Mouse (Mus musculus) hindbrain, embryonic 10.5 days (tissue): ENCODE measurements around the gene Capzb. TPM values are rescaled to one million over a fixed set of nuclear protein-coding genes. Genes with fewer than 3 reads are reported as not detected.

Source experiments
- DNase-seq: peaks from one replicate; pipeline ENCODE4 v3.0.0-alpha.2; 2017; ENCODE audit warnings: low spot score
- H3K27ac ChIP-seq: fragments of 300-500 bp; sonication (generic); 2 replicates; pipeline ENCODE4 v1.5.1; 2016; ENCODE audit warnings: mild to moderate bottlenecking, moderate library complexity
- H3K27me3 ChIP-seq: fragments of 300-500 bp; sonication (generic); 2 replicates; pipeline ENCODE4 v1.6.1; 2016; ENCODE audit warnings: mild to moderate bottlenecking; ENCODE audit not compliant: poor library complexity, insufficient read depth, severe bottlenecking
- H3K36me3 ChIP-seq: fragments of 300-500 bp; sonication (generic); 2 replicates; pipeline ENCODE4 v1.6.1; 2016; ENCODE audit warnings: mild to moderate bottlenecking, moderate library complexity
- H3K4me1 ChIP-seq: fragments of 300-500 bp; sonication (generic); replicated peaks from 2 replicates; pipeline ENCODE4 v1.6.1; 2016; ENCODE audit warnings: mild to moderate bottlenecking
- H3K4me3 ChIP-seq: fragments of 300-500 bp; sonication (generic); 2 replicates; pipeline ENCODE4 v1.5.1; 2016; ENCODE audit warnings: mild to moderate bottlenecking, moderate library complexity
- H3K9me3 ChIP-seq: fragments of 300-500 bp; sonication (generic); 2 replicates; pipeline ENCODE4 v1.6.1; 2016; ENCODE audit warnings: mild to moderate bottlenecking, moderate library complexity
- WGBS: fragments of 180-500 bp; shearing (Covaris S2); methylation state at CpG from one replicate; pipeline ENCODE4 v1.1.7; 2016; 5-methylcytosine and 5-hydroxymethylcytosine counted together
- polyA plus RNA-seq: library from polyadenylated mRNA; unstranded; fragments of >200 nt; fragmentation: Nextera tagmentation; extraction: Ambion mirVana; gene quantifications from 2 replicates; pipeline ENCODE4 v1.2.1, GENCODE M21; 2016

Gene Capzb
- polyA plus RNA-seq, 1 experiment from 2014 or later: 370 TPM

GRCm38 (mm10) chr4:139203381-139203780 lies 10.7 kb downstream of the Capzb start:
- no peaks in the 10 kb centered on the region for H3K9me3 ChIP-seq
- H3K36me3 ChIP-seq: peaks cover 55% of the 10 kb centered on the region
- H3K27ac ChIP-seq: no peak overlapping the region
- 74% methylated on average over 2 of the region's 2 CpGs for WGBS
- H3K4me3 ChIP-seq: no peak overlapping the region
- H3K27me3 ChIP-seq: no peaks in the 10 kb centered on the region
- DNase-seq: no peak
- H3K4me1 ChIP-seq: peaks cover 38% of the 10 kb centered on the region

- Histone ChIP-seq H3K4me3 (no peak overlapping the region), H3K27ac (no peak overlapping the region)
Measured at GRCm38 (mm10) chr4:139205842-139206241, 13.1 kb downstream of the Capzb start.

GRCm38 (mm10) chr4:139206353-139207045 lies 13.8 kb downstream of the Capzb start:
- Histone ChIP-seq H3K27me3 (no peaks in the 10 kb centered on the region), H3K4me1 (peaks cover 52% of the 10 kb centered on the region), H3K36me3 (peaks cover 36% of the 10 kb centered on the region), H3K27ac (no peak overlapping the region), H3K4me3 (no peak overlapping the region), H3K9me3 (no peaks in the 10 kb centered on the region)
- DNase-seq: no peak
- 88% methylated on average over 8 of the region's 8 CpGs for WGBS

More at GRCm38 (mm10) chr4:139205842-139206241, 13.1 kb downstream of the Capzb start:
- Histone ChIP-seq H3K4me1 (peaks cover 52% of the 10 kb centered on the region), H3K36me3 (peaks cover 43% of the 10 kb centered on the region), H3K9me3 (no peaks in the 10 kb centered on the region), H3K27me3 (no peaks in the 10 kb centered on the region)
- WGBS: 61% methylated on average over 5 of the region's 5 CpGs
- peak; percentile 27 for DNase-seq

- Histone ChIP-seq H3K27me3 (no peaks in the 10 kb centered on the region), H3K9me3 (no peaks in the 10 kb centered on the region), H3K36me3 (peaks cover 31% of the 10 kb centered on the region), H3K4me3 (no peak overlapping the region), H3K27ac (no peak overlapping the region), H3K4me1 (peaks cover 58% of the 10 kb centered on the region)
- WGBS: 72% methylated on average over 9 of the region's 9 CpGs
- no peak for DNase-seq
Measured at GRCm38 (mm10) chr4:139208236-139209129, 15.8 kb downstream of the Capzb start.

- Histone ChIP-seq H3K9me3 (no peaks in the 10 kb centered on the region), H3K27ac (no peak overlapping the region), H3K36me3 (peaks cover 36% of the 10 kb centered on the region), H3K4me3 (no peak overlapping the region), H3K27me3 (no peaks in the 10 kb centered on the region), H3K4me1 (peaks cover 62% of the 10 kb centered on the region)
- 81% methylated on average over 5 of the region's 5 CpGs for WGBS
- no peak for DNase-seq
Measured at GRCm38 (mm10) chr4:139209130-139209840, 16.6 kb downstream of the Capzb start.

- Histone ChIP-seq H3K4me3 (no peak overlapping the region), H3K27me3 (no peaks in the 10 kb centered on the region), H3K36me3 (peaks cover 32% of the 10 kb centered on the region), H3K27ac (no peak overlapping the region), H3K9me3 (no peaks in the 10 kb centered on the region), H3K4me1 (peaks cover 75% of the 10 kb centered on the region)
- DNase-seq: no peak
- 63% methylated on average over 17 of the region's 17 CpGs for WGBS
Measured at GRCm38 (mm10) chr4:139211975-139212831, 19.5 kb downstream of the Capzb start.

- H3K4me1 ChIP-seq: peaks cover 73% of the 10 kb centered on the region
- H3K36me3 ChIP-seq: peaks cover 31% of the 10 kb centered on the region
Measured at GRCm38 (mm10) chr4:139213086-139213485, 20.4 kb downstream of the Capzb start.

GRCm38 (mm10) chr4:139213935-139214371 lies 21.3 kb downstream of the Capzb start:
- Histone ChIP-seq H3K4me1 (peaks cover 73% of the 10 kb centered on the region), H3K27ac (no peak overlapping the region)
- 70% methylated on average over 11 of the region's 11 CpGs for WGBS

More at GRCm38 (mm10) chr4:139213086-139213485, 20.4 kb downstream of the Capzb start:
- WGBS: 89% methylated on average over 10 of the region's 10 CpGs
- Histone ChIP-seq H3K4me3 (no peak overlapping the region), H3K9me3 (no peaks in the 10 kb centered on the region), H3K27ac (no peak overlapping the region), H3K27me3 (no peaks in the 10 kb centered on the region)
- DNase-seq: no peak

GRCm38 (mm10) chr4:139216566-139216965 lies 23.9 kb downstream of the Capzb start:
- 80% methylated on average over 9 of the region's 9 CpGs for WGBS
- H3K36me3 ChIP-seq: peaks cover 32% of the 10 kb centered on the region
- H3K27me3 ChIP-seq: no peaks in the 10 kb centered on the region
- H3K9me3 ChIP-seq: no peaks in the 10 kb centered on the region
- DNase-seq: no peak
- H3K4me1 ChIP-seq: peaks cover 77% of the 10 kb centered on the region
- no peak overlapping the region for H3K27ac ChIP-seq
- no peak overlapping the region for H3K4me3 ChIP-seq

More at GRCm38 (mm10) chr4:139213935-139214371, 21.3 kb downstream of the Capzb start:
- H3K4me3 ChIP-seq: no peak overlapping the region
- no peaks in the 10 kb centered on the region for H3K27me3 ChIP-seq
- peaks cover 31% of the 10 kb centered on the region for H3K36me3 ChIP-seq
- no peak for DNase-seq
- no peaks in the 10 kb centered on the region for H3K9me3 ChIP-seq

- WGBS: 70% methylated on average over 3 of the region's 3 CpGs
- Histone ChIP-seq H3K27me3 (no peaks in the 10 kb centered on the region), H3K4me3 (no peak overlapping the region), H3K36me3 (peaks cover 29% of the 10 kb centered on the region), H3K9me3 (no peaks in the 10 kb centered on the region), H3K4me1 (peaks cover 62% of the 10 kb centered on the region), H3K27ac (no peak overlapping the region)
- no peak for DNase-seq
Measured at GRCm38 (mm10) chr4:139218539-139218938, 25.8 kb downstream of the Capzb start.

- peaks cover 22% of the 10 kb centered on the region for H3K36me3 ChIP-seq
- WGBS: 32% methylated on average over 4 of the region's 4 CpGs
- H3K27me3 ChIP-seq: no peaks in the 10 kb centered on the region
- H3K4me1 ChIP-seq: peaks cover 54% of the 10 kb centered on the region
- H3K4me3 ChIP-seq: no peak overlapping the region
- H3K9me3 ChIP-seq: no peaks in the 10 kb centered on the region
- peak; percentile 65 for DNase-seq
- H3K27ac ChIP-seq: no peak overlapping the region
Measured at GRCm38 (mm10) chr4:139219656-139220055, 27.0 kb downstream of the Capzb start.

GRCm38 (mm10) chr4:139220978-139221377 lies 28.3 kb downstream of the Capzb start:
- no peaks in the 10 kb centered on the region for H3K9me3 ChIP-seq
- peaks cover 52% of the 10 kb centered on the region for H3K4me1 ChIP-seq
- WGBS: 95% methylated on average over 4 of the region's 4 CpGs
- DNase-seq: no peak
- H3K27ac ChIP-seq: no peak overlapping the region
- H3K36me3 ChIP-seq: peaks cover 26% of the 10 kb centered on the region
- no peak overlapping the region for H3K4me3 ChIP-seq
- no peaks in the 10 kb centered on the region for H3K27me3 ChIP-seq
